Mouse (Mus musculus): ENCODE data around the gene 1110017D15Rik. TPM values are rescaled to one million over a fixed set of nuclear protein-coding genes. Genes with fewer than 3 reads are reported as not detected.

1110017D15Rik gene
- polyA plus RNA-seq, 1 experiment = 4.9 TPM

DNA sequence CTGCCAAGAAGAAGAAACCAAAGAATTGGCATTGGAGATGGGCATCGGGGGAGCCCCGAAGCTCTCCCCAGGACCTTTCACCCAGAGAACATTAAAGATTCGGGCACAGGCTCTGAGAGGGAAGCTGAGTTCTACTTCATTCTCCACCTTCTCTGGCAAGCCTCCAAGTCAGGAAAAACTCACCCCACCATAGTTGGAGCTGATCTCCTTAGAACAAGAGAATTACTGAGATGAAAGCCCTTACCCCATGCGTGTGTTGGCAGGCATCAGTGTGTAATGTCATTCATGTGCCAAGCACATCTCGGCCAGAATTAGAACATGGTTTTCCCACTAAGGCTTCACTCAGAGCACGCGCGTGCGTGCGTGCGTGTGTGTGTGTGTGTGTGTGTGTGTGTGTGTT lies 21.3 kb downstream of the 1110017D15Rik start:
- Histone ChIP-seq H3K27ac (ENCODE audit: insufficient read depth, low read length) (no peak overlapping the region), H3K4me1 (ENCODE audit: control insufficient read depth, insufficient read depth, low read length) (no peaks in the 10 kb centered on the region), H3K4me3 (ENCODE audit: insufficient read depth, low read length) (no peak overlapping the region)
- no peak for TF ChIP-seq POLR2A (IDR thresholded peaks at IDR 0.05; ENCODE audit: extremely low read depth, insufficient read depth, low read length)
- TF ChIP-seq CTCF (IDR thresholded peaks at IDR 0.05; ENCODE audit: extremely low read depth, insufficient read depth, low read length) = no peak

DNA sequence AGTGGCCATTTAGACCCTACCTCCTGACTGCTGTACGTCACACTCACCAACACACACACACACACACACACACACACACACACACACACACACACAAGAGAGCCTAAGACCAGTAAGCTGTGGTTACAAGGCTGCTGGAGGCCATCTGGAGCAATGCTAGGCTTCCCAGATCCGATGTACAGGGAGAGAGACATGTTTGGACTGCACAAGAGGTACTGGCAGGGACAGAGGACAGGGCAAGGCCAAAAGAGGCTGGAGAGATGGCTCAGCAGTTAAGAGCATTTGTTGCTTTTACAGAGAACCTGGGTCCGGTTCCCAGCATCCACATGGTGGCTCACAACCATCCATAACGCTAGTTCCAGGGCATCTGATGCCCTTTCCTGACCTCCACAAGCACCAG lies 22.1 kb downstream of the 1110017D15Rik start:
- TF ChIP-seq CTCF (IDR thresholded peaks at IDR 0.05; ENCODE audit: extremely low read depth, insufficient read depth, low read length) = no peak
- TF ChIP-seq POLR2A (IDR thresholded peaks at IDR 0.05; ENCODE audit: extremely low read depth, insufficient read depth, low read length) = no peak
- no peak overlapping the region for H3K27ac ChIP-seq (ENCODE audit: insufficient read depth, low read length)
- H3K4me1 ChIP-seq (ENCODE audit: control insufficient read depth, insufficient read depth, low read length) = no peaks in the 10 kb centered on the region
- H3K4me3 ChIP-seq (ENCODE audit: insufficient read depth, low read length) = no peak overlapping the region

GRCm38 (mm10) chr4:41494378-41494777 lies 22.8 kb downstream of the 1110017D15Rik start:
- no peak overlapping the region for H3K4me3 ChIP-seq (ENCODE audit: insufficient read depth, low read length)
- no peak for TF ChIP-seq POLR2A (IDR thresholded peaks at IDR 0.05; ENCODE audit: extremely low read depth, insufficient read depth, low read length)
- TF ChIP-seq CTCF (IDR thresholded peaks at IDR 0.05; ENCODE audit: extremely low read depth, insufficient read depth, low read length) = no peak
- no peaks in the 10 kb centered on the region for H3K4me1 ChIP-seq (ENCODE audit: control insufficient read depth, insufficient read depth, low read length)
- no peak overlapping the region for H3K27ac ChIP-seq (ENCODE audit: insufficient read depth, low read length)

GRCm38 (mm10) chr4:41493464-41494116 lies 23.5 kb downstream of the 1110017D15Rik start:
- no peak overlapping the region for H3K4me3 ChIP-seq (ENCODE audit: insufficient read depth, low read length)
- no peak for TF ChIP-seq POLR2A (IDR thresholded peaks at IDR 0.05; ENCODE audit: extremely low read depth, insufficient read depth, low read length)
- TF ChIP-seq CTCF (IDR thresholded peaks at IDR 0.05; ENCODE audit: extremely low read depth, insufficient read depth, low read length) = no peak
- no peaks in the 10 kb centered on the region for H3K4me1 ChIP-seq (ENCODE audit: control insufficient read depth, insufficient read depth, low read length)
- H3K27ac ChIP-seq (ENCODE audit: insufficient read depth, low read length) = no peak overlapping the region

DNA sequence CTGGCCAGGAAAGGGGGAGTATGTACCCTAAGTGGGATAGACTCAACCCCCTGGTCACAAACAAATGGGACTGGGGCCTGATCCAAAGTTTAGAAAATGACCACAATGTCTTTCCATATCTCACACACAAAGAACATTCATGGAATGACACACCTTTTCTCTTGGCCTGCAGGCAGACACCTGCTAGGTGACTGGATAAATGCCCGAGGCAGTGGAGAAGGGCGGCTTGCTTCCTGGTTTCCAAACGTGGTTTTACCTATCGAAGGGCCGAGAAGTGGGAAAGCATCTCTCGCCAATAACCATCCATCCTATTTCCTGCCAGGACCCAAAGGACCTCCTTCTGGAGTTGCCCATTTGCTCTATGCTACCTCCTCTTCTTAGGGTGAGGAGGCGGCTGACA lies 24.2 kb downstream of the 1110017D15Rik start:
- Histone ChIP-seq H3K4me1 (ENCODE audit: control insufficient read depth, insufficient read depth, low read length) (no peaks in the 10 kb centered on the region), H3K4me3 (ENCODE audit: insufficient read depth, low read length) (no peak overlapping the region), H3K27ac (ENCODE audit: insufficient read depth, low read length) (no peak overlapping the region)
- TF ChIP-seq CTCF (IDR thresholded peaks at IDR 0.05; ENCODE audit: extremely low read depth, insufficient read depth, low read length) = no peak
- no peak for TF ChIP-seq POLR2A (IDR thresholded peaks at IDR 0.05; ENCODE audit: extremely low read depth, insufficient read depth, low read length)

GRCm38 (mm10) chr4:41481601-41482017 lies 35.5 kb downstream of the 1110017D15Rik start:
- H3K27ac ChIP-seq (ENCODE audit: insufficient read depth, low read length) = no peak overlapping the region
- no peaks in the 10 kb centered on the region for H3K4me1 ChIP-seq (ENCODE audit: control insufficient read depth, insufficient read depth, low read length)
- TF ChIP-seq POLR2A (IDR thresholded peaks at IDR 0.05; ENCODE audit: extremely low read depth, insufficient read depth, low read length) (no peak), CTCF (IDR thresholded peaks at IDR 0.05; ENCODE audit: extremely low read depth, insufficient read depth, low read length) (no peak)
- H3K4me3 ChIP-seq (ENCODE audit: insufficient read depth, low read length) = no peak overlapping the region

DNA sequence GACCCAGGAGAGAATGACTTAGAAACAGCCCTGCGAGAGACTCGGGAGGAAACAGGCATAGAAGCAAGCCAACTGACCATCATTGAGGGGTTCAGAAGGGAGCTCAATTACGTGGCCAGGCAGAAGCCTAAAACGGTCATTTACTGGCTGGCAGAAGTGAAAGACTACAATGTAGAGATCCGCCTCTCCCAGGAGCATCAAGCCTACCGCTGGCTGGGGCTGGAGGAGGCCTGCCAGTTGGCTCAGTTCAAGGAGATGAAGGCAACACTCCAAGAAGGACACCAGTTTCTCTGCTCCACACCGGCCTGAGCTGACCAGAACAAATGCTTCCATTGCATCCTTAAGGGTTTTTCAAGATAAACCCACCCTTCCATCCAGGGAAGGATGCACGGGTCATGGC lies 36.9 kb downstream of the 1110017D15Rik start:
- no peaks in the 10 kb centered on the region for H3K4me1 ChIP-seq (ENCODE audit: control insufficient read depth, insufficient read depth, low read length)
- no peak overlapping the region for H3K27ac ChIP-seq (ENCODE audit: insufficient read depth, low read length)
- no peak overlapping the region for H3K4me3 ChIP-seq (ENCODE audit: insufficient read depth, low read length)
- no peak for TF ChIP-seq POLR2A (IDR thresholded peaks at IDR 0.05; ENCODE audit: extremely low read depth, insufficient read depth, low read length)
- TF ChIP-seq CTCF (IDR thresholded peaks at IDR 0.05; ENCODE audit: extremely low read depth, insufficient read depth, low read length) = no peak

- H3K27ac ChIP-seq (ENCODE audit: insufficient read depth, low read length) = 0 out of 2 replicates have a peak overlapping the region, but pooled peaks have one; percentile 43
- TF ChIP-seq CTCF (IDR thresholded peaks at IDR 0.05; ENCODE audit: extremely low read depth, insufficient read depth, low read length) (no peak), POLR2A (IDR thresholded peaks at IDR 0.05; ENCODE audit: extremely low read depth, insufficient read depth, low read length) (no peak)
These were observed 37.7 kb downstream of the 1110017D15Rik start for GRCm38 (mm10) chr4:41479456-41479804.

DNA sequence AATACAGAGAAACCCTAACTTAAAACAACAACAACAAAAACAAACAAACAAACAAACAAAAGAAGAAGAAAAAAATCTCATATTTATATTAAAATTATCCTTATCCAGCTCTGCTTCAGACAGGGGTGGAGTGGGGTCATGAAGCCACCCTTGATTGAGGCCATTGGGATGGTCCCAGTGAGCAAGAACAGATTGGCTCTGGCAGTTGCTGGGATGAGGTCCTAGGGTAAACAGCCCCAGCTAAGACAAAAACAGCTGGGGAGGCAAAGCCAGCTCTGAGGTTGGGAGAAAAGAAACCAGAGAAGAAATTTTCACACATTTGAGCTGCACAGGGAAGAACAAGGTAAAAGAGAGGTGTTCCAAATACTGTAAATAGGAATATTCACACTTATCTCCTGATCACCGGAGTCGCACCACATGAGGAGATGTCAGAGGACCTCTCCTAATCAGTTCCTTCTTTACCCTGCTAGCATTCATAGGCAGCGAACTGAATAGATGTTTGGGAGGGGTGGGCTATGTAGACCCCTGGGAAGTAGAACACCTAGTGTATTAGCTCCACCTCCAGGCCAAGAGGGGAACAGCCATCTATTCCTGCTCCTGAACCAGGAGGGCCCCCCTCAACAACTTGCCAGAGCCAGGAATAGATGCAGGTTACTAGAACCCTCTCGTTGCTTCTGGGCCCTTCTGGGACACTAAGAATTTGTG lies 38.2 kb downstream of the 1110017D15Rik start:
- no peak for TF ChIP-seq POLR2A (IDR thresholded peaks at IDR 0.05; ENCODE audit: extremely low read depth, insufficient read depth, low read length)
- peak; percentile 32; the same call in 1 of the 2 replicates for TF ChIP-seq CTCF (IDR thresholded peaks at IDR 0.05; ENCODE audit: extremely low read depth, insufficient read depth, low read length)
- Histone ChIP-seq H3K27ac (ENCODE audit: insufficient read depth, low read length) (no peak overlapping the region), H3K4me3 (ENCODE audit: insufficient read depth, low read length) (no peak overlapping the region), H3K4me1 (ENCODE audit: control insufficient read depth, insufficient read depth, low read length) (no peaks in the 10 kb centered on the region)

More at GRCm38 (mm10) chr4:41479456-41479804, 37.7 kb downstream of the 1110017D15Rik start:
- H3K4me3 ChIP-seq (ENCODE audit: insufficient read depth, low read length) = no peak overlapping the region
- H3K4me1 ChIP-seq (ENCODE audit: control insufficient read depth, insufficient read depth, low read length) = no peaks in the 10 kb centered on the region

DNA sequence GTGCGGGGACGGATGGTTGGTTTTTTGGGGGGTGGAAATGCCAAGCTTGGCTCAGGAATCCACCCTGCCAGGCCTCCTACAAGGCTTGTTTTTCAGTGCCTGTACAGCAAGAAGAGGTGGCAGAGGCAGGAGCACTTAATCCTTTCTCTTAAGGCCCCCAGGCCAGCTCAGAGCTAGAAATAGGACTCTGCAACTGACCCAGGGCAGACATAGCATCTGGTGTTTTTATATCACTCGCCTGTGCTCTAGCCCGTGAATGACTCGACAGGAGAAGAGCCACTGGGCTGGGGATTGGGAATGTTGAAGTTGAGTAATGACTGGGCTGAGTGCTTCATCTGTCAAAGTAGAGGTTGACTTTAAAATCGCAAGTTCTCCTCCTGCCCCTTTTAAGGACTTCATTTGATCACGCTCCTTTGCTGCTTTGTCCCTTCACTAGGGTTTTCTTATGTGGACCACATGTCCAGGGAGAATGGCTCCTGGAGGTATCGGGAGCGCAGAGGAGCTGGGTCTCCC lies 39.4 kb downstream of the 1110017D15Rik start:
- H3K4me1 ChIP-seq (ENCODE audit: control insufficient read depth, insufficient read depth, low read length) = no peaks in the 10 kb centered on the region
- no peak overlapping the region for H3K27ac ChIP-seq (ENCODE audit: insufficient read depth, low read length)
- no peak for TF ChIP-seq POLR2A (IDR thresholded peaks at IDR 0.05; ENCODE audit: extremely low read depth, insufficient read depth, low read length)
- no peak for TF ChIP-seq CTCF (IDR thresholded peaks at IDR 0.05; ENCODE audit: extremely low read depth, insufficient read depth, low read length)
- no peak overlapping the region for H3K4me3 ChIP-seq (ENCODE audit: insufficient read depth, low read length)
